Mouse (Mus musculus) stomach, embryonic 14.5 days (tissue): ENCODE data around the gene Tram1l1. TPM values are rescaled to one million over a fixed set of nuclear protein-coding genes. Genes with fewer than 3 reads are reported as not detected.

Experiments used
- ATAC-seq: fragments of 200-750 bp; cut with Nextera tagmentation; 2 replicates; pipeline ENCODE4 v1.8.0; 2017; ENCODE audit warnings: low read depth, moderate TSS enrichment; ENCODE audit not compliant: insufficient number of reproducible peaks, insufficient read depth, low FRiP score
- H3K27ac ChIP-seq: fragments of 300-500 bp; sonication (generic); 2 replicates; pipeline ENCODE4 v1.5.1; 2014; ENCODE audit warnings: mild to moderate bottlenecking, low read length, moderate library complexity, mixed read lengths
- H3K27me3 ChIP-seq: fragments of 300-500 bp; sonication (generic); 2 replicates; pipeline ENCODE4 v1.6.1; 2014; ENCODE audit warnings: low read length, control low read depth, mixed read lengths; ENCODE audit not compliant: control insufficient read depth, insufficient read depth
- H3K36me3 ChIP-seq: fragments of 300-500 bp; sonication (generic); 2 replicates; pipeline ENCODE4 v1.6.1; 2014; ENCODE audit warnings: mild to moderate bottlenecking, control low read depth, low read length, moderate library complexity, mixed read lengths; ENCODE audit not compliant: control insufficient read depth, insufficient read depth
- H3K4me1 ChIP-seq: fragments of 300-500 bp; sonication (generic); 2 replicates; pipeline ENCODE4 v1.6.1; 2014; ENCODE audit warnings: low read length, control low read depth, mixed read lengths; ENCODE audit not compliant: control insufficient read depth, insufficient read depth
- H3K4me2 ChIP-seq: fragments of 300-500 bp; sonication (generic); replicated peaks from 2 replicates; pipeline ENCODE4 v1.6.1; 2014; ENCODE audit warnings: low read depth, low read length, control low read depth
- H3K4me3 ChIP-seq: fragments of 300-500 bp; sonication (generic); 2 replicates; pipeline ENCODE4 v1.5.1; 2014; ENCODE audit warnings: low read depth, low read length, control low read depth
- H3K9ac ChIP-seq: fragments of 300-500 bp; sonication (generic); replicated peaks from 2 replicates; pipeline ENCODE4 v1.6.1; 2014; ENCODE audit warnings: low read depth, mild to moderate bottlenecking, control low read depth, low read length, moderate library complexity, mixed read lengths
- H3K9me3 ChIP-seq: fragments of 300-500 bp; sonication (generic); 2 replicates; pipeline ENCODE4 v1.6.1; 2016; ENCODE audit warnings: low read depth, low read length, control low read depth; ENCODE audit not compliant: control insufficient read depth
- WGBS: fragments of 180-500 bp; shearing (Covaris S2); extraction: QIAGEN DNeasy Blood & Tissue Kit; methylation state at CpG from one replicate; pipeline ENCODE4 v1.1.7; 2014; 5-methylcytosine and 5-hydroxymethylcytosine counted together
- polyA plus RNA-seq: library from polyadenylated mRNA; unstranded; fragments of >200 nt; fragmentation: Nextera tagmentation; extraction: Ambion mirVana; gene quantifications from 2 replicates; pipeline ENCODE4 v1.2.1, GENCODE M21; 2014

Gene Tram1l1
- polyA plus RNA-seq, 1 experiment from 2014 or later, result 12.5 TPM

DNA sequence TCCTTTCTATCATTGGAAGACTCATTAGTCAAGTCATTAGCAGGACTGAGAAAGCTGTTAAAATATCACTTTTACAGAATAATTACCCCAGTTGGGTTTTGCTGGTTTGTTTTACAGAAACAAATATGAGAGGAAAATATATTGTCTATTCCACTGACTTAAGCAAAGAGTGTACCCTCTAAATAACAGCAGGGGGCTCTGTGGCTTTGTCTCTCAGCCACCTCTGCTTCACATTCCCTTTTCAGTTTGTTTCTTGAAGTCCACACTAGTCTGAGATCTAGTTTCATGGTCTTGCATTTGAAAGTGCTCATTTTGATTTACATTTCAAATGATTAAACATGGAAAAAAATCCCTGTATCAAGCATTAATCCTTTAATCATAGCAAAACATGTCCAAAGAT lies 25.8 kb downstream of the Tram1l1 start:
- H3K9ac ChIP-seq, result no peak overlapping the region
- no peaks in the 10 kb centered on the region for H3K9me3 ChIP-seq
- no peak overlapping the region for H3K4me2 ChIP-seq
- no peak overlapping the region for H3K27ac ChIP-seq
- no peaks in the 10 kb centered on the region for H3K27me3 ChIP-seq
- no peak overlapping the region for H3K4me3 ChIP-seq
- H3K4me1 ChIP-seq, result no peaks in the 10 kb centered on the region
- ATAC-seq, result no peak
- H3K36me3 ChIP-seq, result no peaks in the 10 kb centered on the region

DNA sequence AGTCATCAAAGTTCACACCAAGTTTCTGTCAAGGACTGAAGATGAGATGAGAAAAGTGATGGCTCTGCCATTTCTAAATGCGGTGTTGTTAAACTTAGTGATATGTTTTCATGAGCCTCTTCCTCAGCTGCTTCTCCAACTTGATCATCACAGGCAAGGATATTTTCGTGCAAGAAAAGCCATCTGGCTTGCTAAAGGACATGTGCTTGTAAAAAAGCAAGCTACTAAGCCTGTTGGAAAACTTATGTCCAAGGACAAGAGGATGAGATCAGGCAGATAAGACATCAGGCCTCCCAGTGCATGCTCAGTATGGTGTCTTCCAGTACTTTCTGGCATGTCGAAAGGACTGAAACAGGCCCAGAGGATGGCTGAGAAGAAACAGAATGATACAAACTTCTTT lies 36.9 kb downstream of the Tram1l1 start:
- Histone ChIP-seq H3K4me1 (no peaks in the 10 kb centered on the region), H3K4me2 (no peak overlapping the region), H3K9me3 (no peaks in the 10 kb centered on the region), H3K36me3 (no peaks in the 10 kb centered on the region), H3K27ac (no peak overlapping the region), H3K4me3 (no peak overlapping the region), H3K9ac (no peak overlapping the region), H3K27me3 (no peaks in the 10 kb centered on the region)
- 81% methylated on average over 3 of the region's 3 CpGs for WGBS
- ATAC-seq, result no peak

DNA sequence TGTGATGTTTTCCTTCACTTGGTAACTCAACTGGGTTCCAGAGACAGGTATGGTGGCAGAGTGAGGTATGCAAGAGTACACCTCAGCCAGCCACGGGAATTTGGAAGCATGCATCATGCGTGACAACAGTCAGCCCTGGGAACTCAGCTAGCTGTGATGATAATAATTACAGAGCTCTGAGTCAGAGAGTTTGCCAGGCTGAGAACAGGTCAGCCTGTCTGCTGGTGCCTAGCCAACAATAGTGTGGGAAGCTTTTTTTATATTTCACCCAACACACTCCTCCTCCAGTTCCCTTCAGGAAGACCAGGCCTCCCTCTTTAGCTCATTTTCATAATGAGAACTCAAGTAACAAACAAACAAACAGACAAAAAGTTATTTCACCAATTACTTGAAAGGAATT lies 51.4 kb downstream of the Tram1l1 start:
- no peak overlapping the region for H3K9ac ChIP-seq
- H3K36me3 ChIP-seq, result no peaks in the 10 kb centered on the region
- ATAC-seq, result no peak
- 81% methylated on average over 2 of the region's 2 CpGs for WGBS
- H3K9me3 ChIP-seq, result no peaks in the 10 kb centered on the region
- no peaks in the 10 kb centered on the region for H3K27me3 ChIP-seq
- no peak overlapping the region for H3K27ac ChIP-seq
- no peak overlapping the region for H3K4me2 ChIP-seq
- H3K4me3 ChIP-seq, result no peak overlapping the region
- H3K4me1 ChIP-seq, result no peaks in the 10 kb centered on the region

Other genes starting within 250 kb of the Tram1l1 start
- gene 1700006A11Rik, start 105.2 kb downstream of the Tram1l1 start, polyA plus RNA-seq, result not detected in 2 replicates